Mouse (Mus musculus) left cerebral cortex, adult 8-10 months (tissue): ENCODE measurements around the gene Nphs2. TPM values are rescaled to one million over a fixed set of nuclear protein-coding genes. Genes with fewer than 3 reads are reported as not detected.
"Not testable (repeated sequence)": the region's sequence is repeated elsewhere in the genome, so short reads cannot be mapped to it uniquely, and the experiment has no call there.

Experiments
- DNase-seq, 2 experiments: peaks; one replicate each; pipeline ENCODE4 v3.0.0; 2022; ENCODE audit warnings: low spot score in 2 of 2
- total RNA-seq, 4 experiments: library from RNA; stranded (reverse); gene quantifications; 2 replicates each; pipeline ENCODE4 v1.2.4; 2022

Nphs2 gene
- under 1 TPM; 0.30 to 0.71 (median 0.52) TPM for total RNA-seq

GRCm38 (mm10) chr1:156310630-156311029 lies at the start of gene Nphs2:
Gene Nphs2, plus strand, starts transcription at chr1:156310727.
- no peak for DNase-seq

GRCm38 (mm10) chr1:156263352-156263751 lies 47.2 kb upstream of the Nphs2 start:
- DNase-seq, result peak; percentile 11 to 56

GRCm38 (mm10) chr1:156263946-156264345 lies 46.6 kb upstream of the Nphs2 start:
- DNase-seq, result no peak

- DNase-seq, result not testable (repeated sequence)
Measured at GRCm38 (mm10) chr1:156268546-156268945, 42.0 kb upstream of the Nphs2 start.

- no peak for DNase-seq
Measured at GRCm38 (mm10) chr1:156270471-156270870, 40.1 kb upstream of the Nphs2 start.

GRCm38 (mm10) chr1:156271654-156272053 lies 38.9 kb upstream of the Nphs2 start:
- no peak for DNase-seq

GRCm38 (mm10) chr1:156273647-156274046 lies 36.9 kb upstream of the Nphs2 start:
- no peak for DNase-seq

- DNase-seq, result no peak
Measured at GRCm38 (mm10) chr1:156280131-156280530, 30.4 kb upstream of the Nphs2 start.

- no peak for DNase-seq
Measured at GRCm38 (mm10) chr1:156284207-156284606, 26.3 kb upstream of the Nphs2 start.

- peak in 1 of 2 experiments; percentile 44 for DNase-seq
Measured at GRCm38 (mm10) chr1:156284851-156285540, 25.5 kb upstream of the Nphs2 start.

- no peak for DNase-seq
Measured at GRCm38 (mm10) chr1:156285541-156285896, 25.0 kb upstream of the Nphs2 start.

- no peak for DNase-seq
Measured at GRCm38 (mm10) chr1:156288556-156289221, 21.8 kb upstream of the Nphs2 start.

GRCm38 (mm10) chr1:156289222-156289587 lies 21.3 kb upstream of the Nphs2 start:
- not testable (repeated sequence) for DNase-seq

- no peak for DNase-seq
Measured at GRCm38 (mm10) chr1:156290016-156290415, 20.5 kb upstream of the Nphs2 start.

- peak; percentile 33 to 38 for DNase-seq
Measured at GRCm38 (mm10) chr1:156302911-156303749, 7.4 kb upstream of the Nphs2 start, which contains the start of gene Tdrd5. Gene Tdrd5, minus strand, starts transcription at chr1:156303664.

GRCm38 (mm10) chr1:156308595-156308994 lies 1.9 kb upstream of the Nphs2 start:
- no peak for DNase-seq

- DNase-seq, result no peak
Measured at GRCm38 (mm10) chr1:156323126-156323525, 12.6 kb downstream of the Nphs2 start.

- DNase-seq, result no peak
Measured at GRCm38 (mm10) chr1:156340847-156341246, 30.3 kb downstream of the Nphs2 start.

- DNase-seq, result no peak
Measured at GRCm38 (mm10) chr1:156344433-156344832, 33.9 kb downstream of the Nphs2 start.

GRCm38 (mm10) chr1:156345633-156346032 lies 35.1 kb downstream of the Nphs2 start:
- no peak for DNase-seq

- no peak for DNase-seq
Measured at GRCm38 (mm10) chr1:156349031-156349430, 38.5 kb downstream of the Nphs2 start.

GRCm38 (mm10) chr1:156350441-156350840 lies 39.9 kb downstream of the Nphs2 start:
- no peak for DNase-seq
